Mouse (Mus musculus) T-helper 2 cell (primary cell): ENCODE measurements around the gene D330045A20Rik.
"Not testable (repeated sequence)": the region's sequence is repeated elsewhere in the genome, so short reads cannot be mapped to it uniquely, and the experiment has no call there.

Experiments used
- in situ Hi-C: fragments of 300-600 bp; cut with MboI, MseI; formaldehyde crosslinking; loops from one replicate; pipeline ENCODE4 v1.15.1; 2025; ENCODE audit warnings: high pct_unique_total_duplicates

Gene D330045A20Rik

DNA sequence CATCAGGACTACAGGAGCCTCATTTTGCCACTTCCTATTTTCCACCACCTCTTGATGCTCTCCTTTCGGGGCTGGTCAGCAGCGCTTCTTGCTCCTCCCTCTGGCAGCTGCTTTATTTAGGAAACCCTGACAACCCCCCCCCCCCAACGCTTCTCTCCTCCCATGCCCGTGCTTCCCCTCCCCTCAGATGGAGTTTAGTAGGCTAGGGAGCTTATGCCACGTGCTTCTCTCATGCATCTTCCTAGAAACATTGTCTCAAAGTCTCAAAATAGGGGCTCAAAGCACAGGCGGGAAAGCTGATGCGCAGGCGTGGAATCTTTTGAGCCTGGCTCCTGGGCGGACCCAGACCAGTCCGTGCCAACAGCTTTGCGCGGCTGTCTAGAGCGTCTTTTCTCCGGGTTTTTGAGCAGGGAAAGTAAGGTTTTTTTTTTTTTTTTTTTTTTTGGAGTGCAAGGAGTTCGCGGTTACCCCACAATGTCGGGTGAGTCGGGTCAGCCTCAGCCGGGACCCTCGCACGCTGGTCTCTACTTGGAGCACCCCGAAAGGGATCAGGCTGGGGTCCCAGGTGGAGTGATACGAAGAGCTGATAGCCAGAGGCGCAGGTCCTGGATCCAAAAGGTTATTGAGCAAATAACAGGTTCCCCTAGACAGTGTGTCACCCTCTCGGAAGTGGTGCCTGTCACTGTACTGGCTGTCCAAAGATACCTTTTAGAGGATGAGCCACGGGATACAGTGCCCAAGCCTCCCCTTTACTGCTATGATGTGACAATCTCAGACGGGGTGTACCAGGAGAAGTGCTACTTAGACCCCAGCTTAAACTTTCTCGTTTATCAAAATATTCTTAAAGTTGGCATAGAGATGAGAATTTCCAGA lies at the start of gene D330045A20Rik:
Gene D330045A20Rik (plus strand): TSS at position 346 of the 873 bp plus-strand sequence.
- in situ Hi-C loops = no loop called here

- in situ Hi-C loops = no loop called here
These were observed 47.6 kb upstream of the D330045A20Rik start for GRCm38 (mm10) chrX:139432550-139432949.

DNA sequence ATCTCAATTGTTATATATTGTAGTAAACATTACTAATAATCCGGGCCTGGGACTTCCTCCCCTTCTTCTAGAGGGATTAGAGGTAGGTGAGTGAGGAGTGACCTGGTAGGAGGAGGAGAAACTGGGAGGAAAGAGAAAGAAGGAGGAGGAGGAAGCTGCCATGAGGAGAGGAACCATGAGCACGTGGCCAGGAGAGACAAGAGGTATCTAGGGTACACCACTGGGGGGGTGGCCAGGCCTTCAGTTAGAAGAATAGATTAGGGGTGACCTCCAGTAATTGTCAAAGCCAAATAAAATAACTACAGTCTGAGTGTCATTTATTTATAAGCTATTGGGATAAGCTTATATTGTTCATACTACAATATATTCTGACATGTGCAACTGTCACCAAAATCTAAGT lies 45.0 kb upstream of the D330045A20Rik start:
- in situ Hi-C loops = no loop called here

DNA sequence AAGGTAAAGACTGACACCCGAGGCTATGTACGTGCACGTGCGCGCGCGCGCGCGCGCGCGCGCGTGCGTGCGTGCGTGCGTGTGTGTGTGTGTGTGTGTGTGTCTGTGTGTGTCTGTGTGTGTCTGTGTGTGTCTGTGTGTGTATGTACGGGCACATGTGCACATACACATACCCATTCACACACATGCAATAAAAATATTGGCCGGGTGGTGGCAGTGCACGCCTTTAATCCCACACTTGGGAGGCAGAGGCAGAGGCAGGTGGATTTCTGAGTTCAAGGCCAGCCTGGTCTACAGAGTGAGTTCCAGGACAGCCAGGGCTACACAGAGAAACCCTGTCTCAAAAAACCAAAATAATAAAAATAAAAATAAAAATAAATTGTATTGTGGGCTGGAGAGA lies 39.1 kb upstream of the D330045A20Rik start:
- in situ Hi-C loops = not testable (repeated sequence)

- in situ Hi-C loops = no loop called here
These were observed 23.4 kb upstream of the D330045A20Rik start for GRCm38 (mm10) chrX:139456812-139457211.

- in situ Hi-C loops = no loop called here
These were observed 1.9 kb downstream of the D330045A20Rik start for GRCm38 (mm10) chrX:139482083-139482482.

DNA sequence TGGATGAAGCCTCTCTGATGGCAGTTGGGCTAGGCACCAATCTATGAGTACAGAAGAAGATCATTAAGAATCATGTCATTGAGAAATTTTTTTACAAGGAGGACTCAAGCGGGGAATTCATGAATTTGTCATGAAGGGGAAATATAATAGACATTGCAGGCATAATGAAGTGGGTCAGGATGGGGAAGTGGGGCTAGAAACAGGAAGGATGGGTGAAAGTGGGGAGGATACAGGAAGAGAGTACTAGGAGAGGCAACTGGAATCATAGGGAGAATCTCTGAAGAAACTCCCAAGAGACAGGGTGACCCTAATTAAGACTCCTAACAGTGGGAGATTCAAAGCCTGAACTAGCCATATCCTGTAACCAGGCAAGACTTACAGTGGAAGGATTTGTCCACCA lies 4.8 kb downstream of the D330045A20Rik start:
- in situ Hi-C loops = no loop called here

DNA sequence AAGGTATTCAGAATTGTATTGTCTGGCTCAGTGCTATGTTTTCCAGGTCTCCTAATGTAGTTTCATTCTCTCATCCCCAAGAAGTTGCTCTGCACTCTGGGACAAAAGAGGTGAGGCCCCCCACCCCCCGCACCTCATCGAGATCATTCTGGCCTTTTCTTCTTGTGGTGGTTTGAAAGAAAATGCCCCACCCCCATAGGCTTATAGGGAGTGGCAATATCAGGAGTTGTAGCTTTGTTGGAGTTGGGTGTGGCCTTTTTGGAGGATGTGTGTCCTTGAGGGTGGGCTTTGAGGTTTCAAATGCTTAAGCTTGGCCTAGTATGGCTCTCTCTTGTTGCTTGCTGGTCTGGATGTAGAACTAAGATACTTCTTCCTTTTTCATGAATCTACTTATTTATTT lies 36.0 kb downstream of the D330045A20Rik start:
- in situ Hi-C loops = no loop called here

DNA sequence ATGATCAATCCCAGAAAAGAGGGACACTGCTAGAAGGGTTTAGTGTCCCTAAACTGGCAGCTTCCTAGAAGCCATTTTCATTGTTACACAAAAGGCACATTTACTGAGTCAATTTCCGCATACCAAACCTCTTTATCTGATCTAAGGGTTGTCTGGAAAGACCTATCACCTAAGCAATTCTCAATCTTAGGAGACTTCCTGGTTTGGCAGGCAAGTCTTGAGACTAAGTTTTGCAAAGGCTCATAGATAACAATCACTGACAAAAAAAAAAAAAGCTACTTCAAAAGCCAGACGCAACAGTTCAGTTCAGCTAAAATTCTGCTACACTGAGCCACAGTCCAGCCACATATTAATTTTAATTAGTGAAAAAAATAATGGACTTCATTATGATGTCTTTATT lies 39.1 kb downstream of the D330045A20Rik start:
- in situ Hi-C loops = no loop called here

DNA sequence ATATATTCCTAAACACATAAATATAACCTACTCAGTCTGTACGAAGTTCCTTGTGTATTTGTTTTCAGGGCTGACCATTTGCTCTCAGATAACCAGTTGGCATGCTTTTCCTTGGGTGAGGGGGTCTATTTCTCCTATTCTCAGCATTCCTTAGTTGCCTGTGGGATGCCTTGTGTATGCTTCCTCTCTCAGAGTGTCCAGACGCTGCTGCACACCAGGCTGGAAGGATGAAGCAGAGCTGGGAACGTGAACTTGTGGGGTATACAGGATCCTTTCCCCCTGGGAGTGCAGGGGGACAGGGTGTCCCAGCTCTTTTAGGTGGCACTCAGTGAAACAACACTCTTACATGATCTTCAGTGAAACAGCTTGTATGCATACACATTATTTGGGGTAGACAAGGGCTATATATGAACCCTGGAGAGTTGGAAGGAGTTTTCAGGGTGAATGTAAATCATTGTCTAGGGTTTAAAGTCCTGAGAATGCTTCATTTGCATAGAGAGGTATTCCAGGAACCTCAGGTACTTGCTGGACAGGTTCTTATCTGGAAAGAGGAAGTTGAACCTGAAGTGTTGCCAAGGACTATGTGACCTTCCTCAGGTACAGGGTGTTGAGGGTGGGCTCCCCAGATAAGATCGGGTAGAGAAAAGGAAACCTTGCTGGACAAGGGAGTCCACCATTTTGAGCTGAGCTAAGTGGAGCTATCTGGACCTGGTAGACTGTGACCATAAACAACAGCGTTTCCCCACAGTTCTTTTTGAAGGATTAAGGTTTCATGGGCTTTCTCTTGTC lies 44.3 kb downstream of the D330045A20Rik start:
- in situ Hi-C loops = no loop called here

DNA sequence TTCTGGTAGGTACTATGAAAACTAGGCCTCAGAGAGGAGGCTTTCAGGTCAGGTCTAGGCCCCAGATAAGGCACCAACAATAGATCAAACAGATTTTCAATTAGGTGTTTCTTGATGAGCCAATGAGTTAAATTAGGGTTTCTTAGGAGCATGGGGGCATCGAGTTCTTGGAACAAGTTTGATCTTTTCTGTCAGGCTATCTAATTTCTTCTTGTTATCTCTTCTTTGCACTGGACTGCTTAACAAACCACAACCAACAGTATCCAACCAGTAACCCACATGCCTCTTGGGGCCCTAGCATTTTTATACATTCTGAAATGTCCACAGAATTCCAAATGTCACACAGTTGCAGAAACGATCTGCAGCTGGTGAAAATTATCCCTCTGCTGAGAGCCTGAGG lies 45.6 kb downstream of the D330045A20Rik start:
- in situ Hi-C loops = no loop called here

DNA sequence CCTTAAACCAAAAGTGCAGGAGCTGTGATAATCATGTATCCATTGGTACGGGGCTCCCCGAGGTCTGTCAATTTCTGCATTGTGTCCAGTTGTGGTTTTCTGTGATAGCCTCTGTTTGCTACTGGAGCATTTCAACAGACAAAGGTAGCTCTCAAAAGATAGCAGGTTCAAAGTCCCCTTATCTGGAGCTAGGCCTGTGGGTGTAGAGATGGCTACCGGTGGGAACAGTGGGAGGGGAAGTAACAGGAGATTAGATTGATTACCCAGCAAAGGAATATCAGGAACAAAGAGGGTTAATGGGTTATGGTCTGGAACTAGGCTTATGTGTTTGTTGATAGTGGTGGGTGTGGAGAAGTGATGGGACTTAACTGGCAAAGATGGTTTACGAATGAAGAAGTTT lies 46.8 kb downstream of the D330045A20Rik start:
- in situ Hi-C loops = no loop called here

DNA sequence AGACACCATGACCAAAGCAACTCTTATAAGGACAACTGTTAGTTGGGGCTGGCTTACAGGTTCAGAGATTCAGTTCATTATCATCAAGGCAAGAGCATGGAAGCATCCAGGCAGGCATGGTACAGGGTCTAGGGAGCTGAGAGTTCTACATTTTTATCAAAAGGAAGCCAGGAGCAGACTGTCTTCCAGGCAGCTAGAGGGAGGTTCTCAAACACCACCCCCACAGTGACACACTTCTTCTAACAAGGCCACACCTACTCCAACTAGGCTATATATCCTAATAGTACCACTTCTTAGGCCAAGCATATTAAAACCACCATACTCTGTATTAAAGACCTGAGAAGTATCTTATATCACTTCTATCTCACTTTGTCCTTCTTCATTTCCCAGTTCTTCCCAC lies 49.5 kb downstream of the D330045A20Rik start:
- in situ Hi-C loops = no loop called here

GRCm38 (mm10) chrX:139532293-139532692 lies 52.1 kb downstream of the D330045A20Rik start:
- in situ Hi-C loops = no loop called here

DNA sequence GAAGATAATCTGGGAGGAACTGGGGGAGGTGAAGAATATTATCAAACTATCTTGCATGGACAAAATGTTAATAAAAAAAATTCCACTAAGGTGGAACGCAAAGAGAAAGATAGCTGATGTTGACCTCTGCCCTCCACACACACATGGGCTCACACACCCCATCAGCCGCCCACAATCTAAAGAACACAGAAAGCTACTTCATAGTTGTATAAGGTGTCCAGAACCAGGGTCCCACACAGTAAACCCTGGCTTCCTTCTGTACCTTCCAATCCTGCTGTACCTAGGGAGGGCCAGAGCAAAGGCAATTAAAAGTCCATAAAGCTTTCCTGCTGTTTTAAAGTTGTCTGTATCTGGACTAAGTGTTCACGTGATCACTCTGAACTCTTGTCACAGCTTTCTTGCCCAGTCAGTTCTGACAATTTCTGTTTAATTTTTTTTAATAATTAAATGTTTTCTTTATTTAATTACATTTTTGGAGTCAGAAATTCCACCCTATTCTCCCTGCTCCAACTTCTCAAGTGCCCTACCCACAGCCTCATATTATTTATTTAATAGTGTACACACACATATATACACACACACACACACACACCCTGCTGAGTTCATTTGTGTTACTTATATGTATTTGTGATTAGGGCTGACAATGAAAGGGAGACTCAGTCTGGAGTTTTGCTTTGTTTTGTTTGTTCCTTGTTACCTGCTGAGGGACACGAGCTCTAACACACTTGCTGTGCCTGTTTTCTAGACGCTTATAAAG lies 57.7 kb downstream of the D330045A20Rik start:
- in situ Hi-C loops = no loop called here

DNA sequence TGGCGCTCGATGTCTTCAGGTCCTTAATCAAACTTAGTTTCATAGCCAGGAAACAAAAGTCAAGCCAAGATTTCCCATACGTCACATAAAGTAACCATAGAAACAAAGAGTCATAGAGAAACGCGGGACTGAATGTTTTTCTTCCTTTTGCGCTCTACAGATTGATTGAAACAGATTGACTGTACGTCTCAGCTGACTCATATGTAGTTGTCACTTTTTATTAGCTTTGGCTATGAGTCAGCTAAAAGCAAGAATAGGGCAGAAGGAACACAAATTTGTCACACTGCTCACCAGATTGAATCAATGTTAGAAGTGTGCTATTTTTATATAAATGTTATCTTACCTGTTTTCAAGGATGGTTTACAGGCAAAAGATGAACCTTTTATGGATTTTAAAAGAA lies 63.6 kb downstream of the D330045A20Rik start:
- in situ Hi-C loops = no loop called here

- in situ Hi-C loops = no loop called here
These were observed 70.3 kb downstream of the D330045A20Rik start for GRCm38 (mm10) chrX:139550456-139550855.

- in situ Hi-C loops = no loop called here
These were observed 71.9 kb downstream of the D330045A20Rik start for GRCm38 (mm10) chrX:139552090-139552489.

- in situ Hi-C loops = no loop called here
These were observed 82.2 kb downstream of the D330045A20Rik start for GRCm38 (mm10) chrX:139562255-139562924.

- in situ Hi-C loops = no loop called here
These were observed 82.8 kb downstream of the D330045A20Rik start, which contains the start of gene Rnf128 for GRCm38 (mm10) chrX:139562925-139563461. Rnf128 (plus strand) TSS chrX:139563316.

DNA sequence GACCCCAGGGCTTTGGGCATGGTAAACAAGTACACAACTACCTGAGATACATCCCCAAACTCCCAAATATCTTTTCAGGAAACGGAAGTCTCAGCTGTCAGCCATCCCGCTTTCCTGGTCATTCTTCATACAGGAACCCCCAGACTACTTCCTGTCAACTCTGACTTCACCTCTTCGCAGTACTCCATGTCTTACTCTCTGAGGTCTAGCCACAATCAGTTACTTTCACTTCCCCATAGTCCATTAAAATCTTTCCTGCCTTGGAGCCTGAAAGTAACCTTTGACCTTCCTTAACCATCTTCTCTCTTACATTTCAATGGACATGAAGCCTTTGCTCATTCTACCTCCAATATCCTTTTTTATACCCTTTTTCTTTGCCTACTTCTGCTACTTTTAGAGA lies 89.9 kb downstream of the D330045A20Rik start:
- in situ Hi-C loops = no loop called here
